Mouse (Mus musculus): Measurements from ENCODE around the gene Elp5.

DNA sequence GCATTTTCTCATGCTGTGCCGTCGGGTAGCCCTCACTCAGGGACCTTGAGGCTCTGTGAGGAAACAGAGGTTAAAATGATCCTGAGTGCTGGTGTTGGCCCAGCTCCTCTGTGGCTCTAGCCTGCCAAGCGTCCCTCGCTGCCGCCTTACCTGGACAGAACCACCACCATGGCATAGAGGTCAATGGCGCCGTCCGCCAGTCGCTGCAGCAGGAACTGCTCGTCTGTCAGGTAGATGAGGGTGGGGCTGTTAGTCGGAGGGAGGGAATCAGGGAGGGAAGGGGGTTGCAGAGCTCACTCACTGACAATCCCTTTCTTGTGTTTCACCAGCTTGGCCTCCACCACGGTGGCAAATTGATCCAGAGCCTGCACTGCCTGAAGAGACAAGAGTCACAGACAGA is 28.2 kb upstream of the Elp5 start:
- TF ChIP-seq EP300 (IDR thresholded peaks at IDR 0.05; ENCODE audit: insufficient read depth, low read depth, low read length) = no peak
- no peak for TF ChIP-seq CTCF (IDR thresholded peaks at IDR 0.05)
